Mouse (Mus musculus) olfactory bulb, adult 2 months (tissue): Measurements from ENCODE around the gene Ptgir.

Source experiments
- CTCF ChIP-seq: fragments of 200-500 bp; IDR thresholded peaks from 2 replicates; pipeline ENCODE4 v1.5.1; 2012; ENCODE audit warnings: low read depth, mild to moderate bottlenecking, low read length, moderate library complexity; ENCODE audit not compliant: insufficient read depth
- POLR2A ChIP-seq: fragments of 200-500 bp; IDR thresholded peaks from 2 replicates; pipeline ENCODE4 v1.6.1; 2012; ENCODE audit warnings: mild to moderate bottlenecking, low read depth, low read length, moderate library complexity; ENCODE audit not compliant: insufficient read depth

- TF ChIP-seq POLR2A (no peak), CTCF (no peak)
Observed at GRCm38 (mm10) chr7:16871600-16871999, 34.7 kb upstream of the Ptgir start.
